Mouse (Mus musculus): ENCODE data around the gene Foxd4.
"Not testable (repeated sequence)": the region's sequence is repeated elsewhere in the genome, so short reads cannot be mapped to it uniquely, and the experiment has no call there.

Gene Foxd4

GRCm38 (mm10) chr19:24875129-24875870 lies 25.7 kb downstream of the Foxd4 start, which contains the start of gene Gm10053:
TSS of gene Gm10053 (plus strand) at chr19:24875686.
- not testable (repeated sequence) for DNase-seq (ENCODE audit: low spot score)

- DNase-seq (ENCODE audit: low spot score), result no peak
Observed at GRCm38 (mm10) chr19:24873873-24874272, 27.1 kb downstream of the Foxd4 start.

GRCm38 (mm10) chr19:24871037-24871635 lies 29.9 kb downstream of the Foxd4 start:
- peak; percentile 65 for DNase-seq (ENCODE audit: low spot score)

GRCm38 (mm10) chr19:24865436-24865835 lies 35.6 kb downstream of the Foxd4 start:
- DNase-seq (ENCODE audit: low spot score), result no peak

GRCm38 (mm10) chr19:24861612-24862451 lies 39.2 kb downstream of the Foxd4 start, which contains the start of gene Pgm5:
TSS of gene Pgm5 (minus strand) at chr19:24861855.
- DNase-seq (ENCODE audit: low spot score), result no peak

GRCm38 (mm10) chr19:24861276-24861611 lies 39.8 kb downstream of the Foxd4 start:
- DNase-seq (ENCODE audit: low spot score), result no peak

- no peak for DNase-seq (ENCODE audit: low spot score)
Observed at GRCm38 (mm10) chr19:24851456-24852315, 49.3 kb downstream of the Foxd4 start.

Measured in adipocyte (in vitro differentiated cells).